Mouse (Mus musculus) liver, embryonic 14.5 days (tissue): Measurements from ENCODE around the gene Prpf6.

Experiments
- CTCF ChIP-seq: IDR thresholded peaks from 2 replicates; pipeline ENCODE4 v1.5.1; 2016; ENCODE audit warnings: antibody characterized with exemption, low read depth, control low read depth
- EP300 ChIP-seq: IDR thresholded peaks from 2 replicates; pipeline ENCODE4 v1.6.1; 2016; ENCODE audit warnings: antibody characterized with exemption, low read depth

DNA sequence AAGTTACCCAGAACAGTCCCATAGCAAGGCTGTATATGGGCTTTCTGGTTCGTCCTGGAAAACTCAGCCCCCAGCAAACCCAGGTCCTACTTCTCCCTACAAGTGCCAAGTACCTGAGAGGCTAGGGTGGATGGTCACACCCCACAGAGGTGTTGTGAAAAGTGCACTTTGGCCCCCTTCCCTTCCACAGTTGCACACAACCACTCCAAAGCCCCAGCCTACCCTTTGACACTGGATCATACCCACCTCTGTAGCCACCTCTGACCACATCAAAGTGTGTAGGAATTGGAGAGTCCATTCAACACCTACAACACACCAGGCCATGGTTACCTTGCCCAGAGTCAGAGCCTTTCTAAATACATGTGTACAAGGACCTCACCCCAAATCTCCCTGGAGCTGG lies 8.7 kb upstream of the Prpf6 start:
- TF ChIP-seq CTCF (no peak), EP300 (no peak)
